Mouse (Mus musculus) heart, adult 2 months (tissue): ENCODE measurements around the gene Med23. TPM values are rescaled to one million over a fixed set of nuclear protein-coding genes. Genes with fewer than 3 reads are reported as not detected.
A peak's percentile ranks its signal among the peaks of the same experiment; 100 is the strongest.

Experiments
- DNase-seq, 2 experiments: peaks; one replicate each; pipeline ENCODE4 v3.0.0; 2021
- H3K27ac ChIP-seq: fragments of 200-600 bp; 2 replicates; pipeline ENCODE4 v1.8.1; 2022
- H3K27me3 ChIP-seq: fragments of 200-500 bp; 2 replicates; pipeline ENCODE4 v1.6.1; 2012; ENCODE audit warnings: mild to moderate bottlenecking, low read length, inconsistent platforms, mixed read lengths; ENCODE audit not compliant: control insufficient read depth, insufficient read depth
- H3K36me3 ChIP-seq: fragments of 200-500 bp; 2 replicates; pipeline ENCODE4 v1.6.1; 2012; ENCODE audit warnings: low read length, inconsistent platforms; ENCODE audit not compliant: control insufficient read depth, insufficient read depth
- H3K4me1 ChIP-seq: fragments of 200-500 bp; 2 replicates; pipeline ENCODE4 v1.6.1; 2011; ENCODE audit warnings: low read length; ENCODE audit not compliant: control insufficient read depth, insufficient read depth
- H3K4me3 ChIP-seq: fragments of 200-600 bp; 2 replicates; pipeline ENCODE4 v1.8.1; 2022
- H3K79me2 ChIP-seq: fragments of 200-500 bp; replicated peaks from 2 replicates; pipeline ENCODE4 v1.6.1; 2012; ENCODE audit warnings: mild to moderate bottlenecking, inconsistent platforms, low read length, moderate library complexity, mixed read lengths; ENCODE audit not compliant: control insufficient read depth, insufficient read depth
- H3K9ac ChIP-seq: fragments of 200-500 bp; 2 replicates; pipeline ENCODE4 v1.6.1; 2012; ENCODE audit warnings: low read depth, mild to moderate bottlenecking, control low read depth, inconsistent platforms, low read length, mixed read lengths
- CTCF ChIP-seq: fragments of 200-600 bp; IDR thresholded peaks from 2 replicates; pipeline ENCODE4 v1.8.1; 2022; ENCODE audit warnings: antibody characterized with exemption, mild to moderate bottlenecking, moderate library complexity
- EP300 ChIP-seq: fragments of 200-500 bp; IDR thresholded peaks from 2 replicates; pipeline ENCODE4 v1.6.1; 2011; ENCODE audit warnings: low read depth, low read length, control low read depth; ENCODE audit not compliant: insufficient read depth
- POLR2A ChIP-seq: fragments of 200-500 bp; IDR thresholded peaks from 2 replicates; pipeline ENCODE4 v1.6.1; 2011; ENCODE audit warnings: mild to moderate bottlenecking, low read depth, low read length, control low read depth; ENCODE audit not compliant: insufficient read depth
- WGBS: fragments of 180-500 bp; shearing (Covaris S2); methylation state at CpG from one replicate; pipeline ENCODE4 v1.1.7; 2018; 5-methylcytosine and 5-hydroxymethylcytosine counted together
- intact Hi-C: fragments of 180-260 bp; cut with DNase I; formaldehyde crosslinking; loops from one replicate; pipeline ENCODE4 v1.15.1; 2025
- polyA plus RNA-seq: library from polyadenylated mRNA; depleted of rRNA; stranded (reverse); fragments of >200 nt; gene quantifications from 2 replicates; pipeline ENCODE4 v1.2.3, GENCODE M21; 2012
- total RNA-seq, 2 experiments: library from RNA; stranded (reverse); gene quantifications; 2 replicates each; pipeline ENCODE4 v1.2.3; 2021

The Med23 gene
- total and polyA plus RNA-seq, 3 experiments = 10.6 to 14.4 (median 13.5) TPM

DNA sequence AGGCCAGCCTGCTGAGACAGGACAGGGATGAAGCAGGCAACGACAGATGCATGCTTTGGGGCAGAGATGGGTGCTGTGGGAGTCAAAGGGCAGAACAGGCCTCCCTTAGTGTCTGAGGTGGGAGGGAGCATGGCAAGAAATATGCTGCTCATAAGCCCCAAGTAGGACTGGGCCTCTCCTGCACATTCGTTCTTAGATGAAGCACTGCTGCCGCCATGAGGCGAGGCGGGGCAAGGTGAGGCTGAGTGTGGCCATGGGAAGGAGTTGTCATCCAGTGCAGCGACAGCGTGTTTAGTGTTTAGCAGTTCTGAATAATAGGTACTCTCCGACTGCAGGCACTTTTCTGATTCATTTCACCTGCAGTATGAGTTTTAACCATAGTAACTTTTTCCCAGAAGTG, 26.1 kb downstream of the Med23 start:
- Histone ChIP-seq H3K27me3 (no peaks in the 10 kb centered on the region), H3K9ac (no peak overlapping the region), H3K27ac (no peak overlapping the region), H3K79me2 (no peaks in the 10 kb centered on the region), H3K4me3 (no peak overlapping the region), H3K36me3 (peaks cover 4% of the 10 kb centered on the region), H3K4me1 (no peaks in the 10 kb centered on the region)
- TF ChIP-seq POLR2A = no peak
- peak; percentile 63 for TF ChIP-seq CTCF
- no peak for TF ChIP-seq EP300
- WGBS = 90% methylated on average over 8 of the region's 8 CpGs
- intact Hi-C loops = loop anchor here (2.0 kb wide), 1 partner anchor 265 kb away; no protein-coding TSS in a partner anchor
- DNase-seq = peak in 1 of 2 experiments; percentile 49

GRCm38 (mm10) chr10:24905627-24906026, 35.8 kb downstream of the Med23 start:
- TF ChIP-seq POLR2A (no peak), CTCF (no peak), EP300 (no peak)
- intact Hi-C loops = no loop called here
- no peaks in the 10 kb centered on the region for H3K79me2 ChIP-seq
- no peak overlapping the region for H3K9ac ChIP-seq
- no peaks in the 10 kb centered on the region for H3K27me3 ChIP-seq
- 77% methylated on average over 10 of the region's 10 CpGs for WGBS
- H3K4me3 ChIP-seq = no peak overlapping the region
- no peak overlapping the region for H3K27ac ChIP-seq
- H3K36me3 ChIP-seq = no peaks in the 10 kb centered on the region
- H3K4me1 ChIP-seq = no peaks in the 10 kb centered on the region
- DNase-seq = no peak

DNA sequence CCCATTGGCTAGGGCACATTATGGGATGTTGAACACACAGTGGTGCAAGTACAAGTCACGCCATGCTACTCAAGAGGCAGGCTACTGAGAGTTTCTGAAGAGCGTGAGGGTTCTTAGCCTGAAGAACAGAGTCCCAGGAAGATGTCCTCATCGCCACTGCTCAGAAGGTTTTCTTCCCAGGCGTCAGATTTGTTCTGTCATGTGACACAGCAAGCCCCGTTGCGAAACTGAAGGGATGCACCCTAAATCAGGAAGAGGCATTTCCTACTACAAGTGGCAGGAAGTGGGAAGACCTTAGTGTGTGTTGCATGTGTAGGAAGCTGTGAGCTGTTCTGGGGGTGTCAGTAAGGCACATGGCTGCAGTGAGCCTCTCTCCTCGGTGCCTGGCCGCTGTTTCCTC, 41.4 kb downstream of the Med23 start:
- 0 out of 2 replicates have a peak, but pooled peaks have one; percentile 27 for TF ChIP-seq EP300
- TF ChIP-seq CTCF = no peak
- H3K9ac ChIP-seq = no peak overlapping the region
- DNase-seq = peak in 1 of 2 experiments; percentile 24
- H3K4me1 ChIP-seq = no peaks in the 10 kb centered on the region
- H3K36me3 ChIP-seq = no peaks in the 10 kb centered on the region
- no peak overlapping the region for H3K27ac ChIP-seq
- no peaks in the 10 kb centered on the region for H3K79me2 ChIP-seq
- no peak overlapping the region for H3K4me3 ChIP-seq
- intact Hi-C loops = no loop called here
- WGBS = 68% methylated on average over 8 of the region's 8 CpGs
- no peaks in the 10 kb centered on the region for H3K27me3 ChIP-seq

DNA sequence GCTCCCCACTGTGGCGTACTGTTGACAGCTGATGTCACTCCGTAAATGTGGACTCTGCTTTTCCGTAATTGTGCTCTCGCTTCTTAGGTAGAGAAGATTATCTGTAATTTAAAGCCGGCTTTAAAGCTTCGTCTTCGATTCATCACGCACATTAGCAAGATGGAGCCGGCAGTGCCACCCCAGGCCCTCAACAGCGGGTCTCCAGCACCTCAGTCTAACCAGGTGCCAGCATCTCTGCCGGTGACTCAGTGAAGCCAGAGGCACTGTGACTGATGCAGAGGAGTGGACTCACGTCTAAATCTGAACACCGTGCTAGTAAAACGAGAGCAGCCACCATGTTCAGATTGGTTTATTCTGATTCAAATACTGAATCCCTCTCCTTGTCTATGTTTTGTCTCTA, 42.8 kb downstream of the Med23 start:
- Histone ChIP-seq H3K27ac (no peak overlapping the region), H3K4me3 (no peak overlapping the region), H3K27me3 (no peaks in the 10 kb centered on the region), H3K79me2 (no peaks in the 10 kb centered on the region), H3K9ac (no peak overlapping the region), H3K4me1 (no peaks in the 10 kb centered on the region), H3K36me3 (no peaks in the 10 kb centered on the region)
- intact Hi-C loops = no loop called here
- no peak for DNase-seq
- WGBS = 94% methylated on average over 14 of the region's 14 CpGs
- no peak for TF ChIP-seq EP300
- no peak for TF ChIP-seq CTCF
- TF ChIP-seq POLR2A = no peak

- no peak for TF ChIP-seq EP300
- TF ChIP-seq POLR2A = no peak
- no peak for TF ChIP-seq CTCF
- no peak overlapping the region for H3K4me3 ChIP-seq
- no peaks in the 10 kb centered on the region for H3K36me3 ChIP-seq
- H3K9ac ChIP-seq = no peak overlapping the region
- no peaks in the 10 kb centered on the region for H3K4me1 ChIP-seq
- intact Hi-C loops = no loop called here
- H3K79me2 ChIP-seq = no peaks in the 10 kb centered on the region
- no peaks in the 10 kb centered on the region for H3K27me3 ChIP-seq
- WGBS = 85% methylated on average over 6 of the region's 6 CpGs
- no peak for DNase-seq
- H3K27ac ChIP-seq = no peak overlapping the region
These were observed 45.7 kb downstream of the Med23 start for GRCm38 (mm10) chr10:24915486-24915885.

DNA sequence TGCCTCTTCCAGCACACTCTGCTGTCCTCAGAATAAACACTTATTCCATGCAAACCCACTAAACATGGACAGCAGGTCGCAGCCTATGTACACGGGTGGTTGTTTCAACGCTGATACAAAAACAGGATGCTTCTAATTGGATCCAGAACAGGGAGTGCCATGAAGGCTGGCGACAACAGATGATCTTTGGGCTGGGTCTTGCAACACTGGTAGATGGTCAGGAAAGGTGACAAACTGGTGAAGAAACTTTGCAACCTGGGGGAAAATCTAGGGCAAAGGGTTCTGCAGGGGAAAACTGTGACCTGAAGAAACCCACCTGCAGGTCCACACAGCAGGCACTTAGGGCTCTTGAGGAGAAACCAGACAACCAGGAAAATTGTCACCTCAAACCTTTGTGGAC, 53.2 kb downstream of the Med23 start:
- peaks cover 1% of the 10 kb centered on the region for H3K4me1 ChIP-seq
- no peaks in the 10 kb centered on the region for H3K36me3 ChIP-seq
- no peaks in the 10 kb centered on the region for H3K79me2 ChIP-seq
- intact Hi-C loops = no loop called here
- no peak overlapping the region for H3K27ac ChIP-seq
- no peak for DNase-seq
- no peak overlapping the region for H3K9ac ChIP-seq
- no peaks in the 10 kb centered on the region for H3K27me3 ChIP-seq
- TF ChIP-seq POLR2A = no peak
- no peak overlapping the region for H3K4me3 ChIP-seq
- 81% methylated on average over 4 of the region's 4 CpGs for WGBS
